Mouse (Mus musculus) gastrocnemius, postnatal 36 days (tissue): ENCODE measurements around the gene Mrps18a. TPM values are rescaled to one million over a fixed set of nuclear protein-coding genes. Genes with fewer than 3 reads are reported as not detected.

Experiments
- DNase-seq, 2 experiments: peaks; one replicate each; pipeline ENCODE4 v3.0.0; 2022
- intact Hi-C: fragments of 180-260 bp; cut with DNase I; formaldehyde crosslinking; loops from one replicate; pipeline ENCODE4 v1.15.1; 2025
- long read RNA-seq, 2 experiments: library from polyadenylated mRNA; stranded (forward); transcript quantifications; one replicate each; pipeline ENCODE4 v2.0.0; 2021
- total RNA-seq, 2 experiments: library from RNA; stranded (reverse); gene quantifications; 2 replicates each; pipeline ENCODE4 v1.2.3; 2021

Mrps18a gene
- total RNA-seq: 10 to 100 TPM; 78.0 to 84.1 TPM
- long read RNA-seq, experiment 1, transcript Mrps18a-201 (6 exons, 884 nt): major isoform, 132 of 144 reads
- long read RNA-seq, experiment 1, partial matches to known transcripts: 5 of 144 reads
- long read RNA-seq, experiment 1, other reads (novel, unspliced or antisense): 7 of 144 reads
- long read RNA-seq, experiment 2, transcript Mrps18a-201 (6 exons, 884 nt): major isoform, 168 of 189 reads
- long read RNA-seq, experiment 2, partial matches to known transcripts: 8 of 189 reads
- long read RNA-seq, experiment 2, other reads (novel, unspliced or antisense): 12 of 189 reads

- intact Hi-C loops: no loop called here
- peak; percentile 72 to 73 for DNase-seq
These were observed at the start of gene Mrps18a for GRCm38 (mm10) chr17:46110402-46111289. Mrps18a (plus strand) TSS chr17:46110986.

GRCm38 (mm10) chr17:46063283-46063973 is 47.4 kb upstream of the Mrps18a start:
- intact Hi-C loops: no loop called here
- no peak for DNase-seq

- intact Hi-C loops: no loop called here
- DNase-seq: no peak
These were observed 46.8 kb upstream of the Mrps18a start for GRCm38 (mm10) chr17:46063974-46064312.

- intact Hi-C loops: no loop called here
- DNase-seq: no peak
These were observed 40.7 kb upstream of the Mrps18a start for GRCm38 (mm10) chr17:46070046-46070445.

GRCm38 (mm10) chr17:46071531-46071930 is 39.3 kb upstream of the Mrps18a start:
- DNase-seq: no peak
- intact Hi-C loops: no loop called here

GRCm38 (mm10) chr17:46073730-46074301 is 37.0 kb upstream of the Mrps18a start:
- DNase-seq: peak; percentile 55 to 66
- intact Hi-C loops: no loop called here

- DNase-seq: no peak
- intact Hi-C loops: loop anchor here (5.0 kb wide), 1 partner anchor 32 kb away; no protein-coding TSS in a partner anchor
These were observed 36.2 kb upstream of the Mrps18a start for GRCm38 (mm10) chr17:46074398-46075115.

- intact Hi-C loops: loop anchor here (5.0 kb wide), 1 partner anchor 33 kb away; no protein-coding TSS in a partner anchor
- no peak for DNase-seq
These were observed 35.7 kb upstream of the Mrps18a start for GRCm38 (mm10) chr17:46075116-46075485.

GRCm38 (mm10) chr17:46075551-46076259 is 35.1 kb upstream of the Mrps18a start:
- DNase-seq: no peak
- intact Hi-C loops: loop anchor here (5.0 kb wide), 1 partner anchor 33 kb away; no protein-coding TSS in a partner anchor

GRCm38 (mm10) chr17:46076260-46076551 is 34.6 kb upstream of the Mrps18a start:
- intact Hi-C loops: loop anchor here (5.0 kb wide), 1 partner anchor 34 kb away; no protein-coding TSS in a partner anchor
- no peak for DNase-seq

- no peak for DNase-seq
- intact Hi-C loops: loop anchor here (5.0 kb wide), 1 partner anchor 36 kb away; no protein-coding TSS in a partner anchor
These were observed 32.8 kb upstream of the Mrps18a start for GRCm38 (mm10) chr17:46077921-46078534.

GRCm38 (mm10) chr17:46079037-46079436 is 31.7 kb upstream of the Mrps18a start:
- intact Hi-C loops: loop anchor here (5.0 kb wide), 1 partner anchor 37 kb away; no protein-coding TSS in a partner anchor
- no peak for DNase-seq

- intact Hi-C loops: no loop called here
- no peak for DNase-seq
These were observed 30.4 kb upstream of the Mrps18a start for GRCm38 (mm10) chr17:46080388-46080787.

- intact Hi-C loops: no loop called here
- no peak for DNase-seq
These were observed 29.7 kb upstream of the Mrps18a start for GRCm38 (mm10) chr17:46081042-46081441.

GRCm38 (mm10) chr17:46081657-46082056 is 29.1 kb upstream of the Mrps18a start:
- DNase-seq: peak; percentile 76 to 78
- intact Hi-C loops: no loop called here

- intact Hi-C loops: no loop called here
- DNase-seq: no peak
These were observed 27.4 kb upstream of the Mrps18a start for GRCm38 (mm10) chr17:46083381-46083780.

GRCm38 (mm10) chr17:46084091-46084501 is 26.7 kb upstream of the Mrps18a start:
- peak; percentile 65 to 77 for DNase-seq
- intact Hi-C loops: no loop called here

GRCm38 (mm10) chr17:46086341-46086870 is 24.4 kb upstream of the Mrps18a start:
- no peak for DNase-seq
- intact Hi-C loops: no loop called here

GRCm38 (mm10) chr17:46091351-46091750 is 19.4 kb upstream of the Mrps18a start:
- no peak for DNase-seq
- intact Hi-C loops: no loop called here
